38 mouse cellular contexts compared by ENCODE assay signal in genomic region chr6:38164705-38165104, GRCm38 (mm10). TPM values are rescaled to one million over a fixed set of nuclear protein-coding genes. Genes with fewer than 3 reads are reported as not detected.
DNase-seq lines count a peak whose midpoint lies in the region; ATAC-seq and TF ChIP-seq lines count a peak whose summit lies in the region.
"Had no signal": no experiment of that assay in that cellular context is flagged by ENCODE, and none has a peak within 500 bp of the region (broad histone marks: within the 10 kb centered on the region; RNA-seq: fewer than 3 reads in every experiment).

No protein-coding gene starts in this region.

- H3K9me3 ChIP-seq in limb, embryonic 11.5 days (ENCODE audit: control insufficient read depth, low read length), result no peaks in the 10 kb centered on the region
- H3K9me3 ChIP-seq: forebrain, embryonic 13.5 days; G1E; heart, embryonic 12.5 days; hindbrain, embryonic 13.5 days; kidney, embryonic 15.5 days; lung, embryonic 15.5 days; neural tube, embryonic 12.5 days had no signal

- no peak overlapping the region; the same call in 1 of the 2 replicates for H3K27ac ChIP-seq in limb, embryonic 11.5 days (replicated peaks; ENCODE audit: low read depth, low read length)
- H3K27ac ChIP-seq: forebrain, embryonic 13.5 days; lung, embryonic 15.5 days; neural tube, embryonic 12.5 days; stomach, postnatal 0 days had no signal

- H3K4me3 ChIP-seq in limb, embryonic 11.5 days (ENCODE audit: low read depth, low read length), result no peak overlapping the region
- no peak overlapping the region for H3K4me3 ChIP-seq in myocyte
- H3K4me3 ChIP-seq: erythroblast, embryonic 14.5 days; forebrain, embryonic 13.5 days; heart, embryonic 12.5 days; hindbrain, embryonic 13.5 days; kidney, embryonic 15.5 days; lung, embryonic 15.5 days; neural tube, embryonic 12.5 days had no signal

- H3K36me3 ChIP-seq in limb, embryonic 11.5 days (ENCODE audit: control insufficient read depth, insufficient read depth, low read length), result peaks cover 7% of the 10 kb centered on the region; the same call in 1 of the 2 replicates
- H3K36me3 ChIP-seq in myocyte (ENCODE audit: control insufficient read depth, insufficient read depth), result no peaks in the 10 kb centered on the region
- H3K36me3 ChIP-seq: G1E had no signal

- H3K4me2 ChIP-seq in limb, embryonic 11.5 days (ENCODE audit: low read depth, severe bottlenecking), result no peak overlapping the region
- no peak overlapping the region for H3K4me2 ChIP-seq in myocyte (ENCODE audit: low read depth)
- H3K4me2 ChIP-seq: forebrain, embryonic 13.5 days; heart, embryonic 12.5 days; hindbrain, embryonic 13.5 days; kidney, embryonic 15.5 days; liver, embryonic 11.5 days; lung, embryonic 15.5 days; midbrain, embryonic 11.5 days; neural tube, embryonic 12.5 days had no signal

- TF ChIP-seq POLR2A in myocyte (IDR thresholded peaks at IDR 0.05; ENCODE audit: insufficient read length, low read depth), result no peak

- no peaks in the 10 kb centered on the region for H3K27me3 ChIP-seq in limb, embryonic 11.5 days (ENCODE audit: control insufficient read depth, insufficient read depth, low read length)
- H3K27me3 ChIP-seq in myocyte (ENCODE audit: control insufficient read depth, insufficient read depth, insufficient read length), result no peaks in the 10 kb centered on the region
- H3K27me3 ChIP-seq: forebrain, embryonic 13.5 days; heart, embryonic 12.5 days; hindbrain, embryonic 13.5 days; kidney, embryonic 15.5 days; lung, embryonic 15.5 days; neural tube, embryonic 12.5 days; Patski had no signal

- peaks cover 19% of the 10 kb centered on the region for H3K4me1 ChIP-seq in limb, embryonic 11.5 days (ENCODE audit: control insufficient read depth, insufficient read depth, low read length)
- H3K4me1 ChIP-seq: heart, embryonic 12.5 days had no signal

- H3K79me2 ChIP-seq in myocyte (ENCODE audit: control insufficient read depth, insufficient read depth), result no peaks in the 10 kb centered on the region

- ATAC-seq in frontal cortex, adult (ENCODE audit: low TSS enrichment), result peak; percentile 62
- ATAC-seq in limb, embryonic 11.5 days (ENCODE audit: insufficient number of reproducible peaks, low FRiP score, low TSS enrichment, low read depth), result 0 out of 2 replicates have a peak, but pooled peaks have one; percentile 11
- ATAC-seq: forebrain, embryonic 13.5 days; intestine, postnatal 0 days; midbrain, embryonic 16.5 days; Patski had no signal

- H3ac ChIP-seq in myocyte (ENCODE audit: control insufficient read depth, insufficient read length), result no peak overlapping the region

- 81% methylated on average over 6 of the region's 6 CpGs for WGBS in limb, embryonic 11.5 days

- DNase-seq in frontal cortex, postnatal 25 days (ENCODE audit: low spot score in 2 of 2), result no peak
- peak; percentile 40 to 43 for DNase-seq in right cerebral cortex, adult 2 months (ENCODE audit: low spot score in 2 of 2)
- DNase-seq in right cerebral cortex, adult 18-20 months, result no peak
- DNase-seq in limb, embryonic 11.5 days (ENCODE audit: low spot score), result no peak
- DNase-seq in thymus, postnatal 10 days (ENCODE audit: low spot score in 2 of 2), result no peak
- DNase-seq in heart, adult 8-10 months (ENCODE audit: low spot score), result no peak
- DNase-seq: adrenal gland, postnatal 10 days; cerebellum, adult 11 months; cerebellum, adult 9-10 months; cerebellum, postnatal 36 days; gastrocnemius, postnatal 36 days; heart, adult 18-20 months; heart, postnatal 4 days had no signal

- no peak overlapping the region for H3K9ac ChIP-seq in limb, embryonic 11.5 days (ENCODE audit: low read length)
- H3K9ac ChIP-seq: forebrain, embryonic 13.5 days; heart, embryonic 12.5 days; kidney, embryonic 15.5 days; lung, embryonic 15.5 days; neural tube, embryonic 12.5 days had no signal

TF ChIP-seq in myocyte, 11 proteins besides CTCF, POLR2A, EP300 and RAD21:
- TF ChIP-seq MAX (IDR thresholded peaks at IDR 0.05; ENCODE audit: low read depth), result no peak
- no peak for TF ChIP-seq TCF3 (IDR thresholded peaks at IDR 0.05; ENCODE audit: insufficient read length, low read depth)
- no peak for TF ChIP-seq E2F4 (IDR thresholded peaks at IDR 0.05; ENCODE audit: insufficient read depth)
- TF ChIP-seq MYOD1 (IDR thresholded peaks at IDR 0.05; ENCODE audit: control insufficient read depth in 1 of 3, insufficient read length in 2 of 3, low read depth in 2 of 3), result peak in 2 of 3 experiments; percentile 24 to 76
- TF ChIP-seq POLR2AphosphoS2 (IDR thresholded peaks at IDR 0.05; ENCODE audit: insufficient read length, low read depth), result no peak
- TF ChIP-seq CEBPB (IDR thresholded peaks at IDR 0.05; ENCODE audit: insufficient read depth, poor library complexity, severe bottlenecking), result no peak
- TF ChIP-seq REST (IDR thresholded peaks at IDR 0.05; ENCODE audit: insufficient read depth, insufficient read length), result no peak
- TF ChIP-seq SRF (IDR thresholded peaks at IDR 0.05; ENCODE audit: control insufficient read depth, insufficient read length, low read depth), result no peak
- TF ChIP-seq USF1 (IDR thresholded peaks at IDR 0.05; ENCODE audit: low read depth), result no peak
- peak in 1 of 3 experiments; percentile 64 for TF ChIP-seq MYOG (IDR thresholded peaks at IDR 0.05; ENCODE audit: control insufficient read depth in 1 of 3, insufficient read depth in 1 of 3, insufficient read length in 2 of 3, low read depth in 2 of 3)
- no peak for TF ChIP-seq TCF12 (IDR thresholded peaks at IDR 0.05; ENCODE audit: insufficient read depth, poor library complexity, severe bottlenecking)

RNA-seq across cellular contexts. Expression of gene Atp6v0a4, which starts 40.3 kb away (rescaled TPM):
- not detected in 2 replicates for polyA plus RNA-seq in limb, embryonic 11.5 days (2014; fragmentation: Nextera tagmentation; extraction: Ambion mirVana)
- 0.01 TPM for polyA plus RNA-seq in myocyte (2012; fragmentation: generic; extraction: Trizol)
- total RNA-seq in heart, adult 8-10 months (2022), result 1 to 10 TPM; 2.0 to 3.9 (median 2.2) TPM
- total RNA-seq: G1E; megakaryocyte progenitor cell, adult 5-6 weeks had no signal
- polyA plus RNA-seq: erythroblast, embryonic 14.5 days; G1E; midbrain, embryonic 11.5 days had no signal

RNA-seq across cellular contexts. Expression of gene Tmem213, which starts 55.6 kb away (rescaled TPM):
- not detected in 2 replicates for polyA plus RNA-seq in limb, embryonic 11.5 days (2014; fragmentation: Nextera tagmentation; extraction: Ambion mirVana)
- polyA plus RNA-seq in myocyte (2012; fragmentation: generic; extraction: Trizol), result not detected
- not detected for total RNA-seq in heart, adult 8-10 months (2022)
- total RNA-seq: adrenal gland, postnatal 10 days; G1E; gastrocnemius, adult 18-20 months; gastrocnemius, postnatal 36 days; heart, adult 18-20 months; heart, postnatal 4 days; layer of hippocampus, adult 8-10 months; layer of hippocampus, postnatal 25 days; left cerebral cortex, postnatal 10 days; megakaryocyte progenitor cell, adult 5-6 weeks had no signal
- polyA plus RNA-seq: erythroblast, embryonic 14.5 days; forebrain, embryonic 13.5 days; G1E; heart, embryonic 12.5 days; heart, postnatal 0 days; hindbrain, embryonic 13.5 days; intestine, postnatal 0 days; liver, embryonic 11.5 days; liver, embryonic 16.5 days; midbrain, embryonic 11.5 days; midbrain, embryonic 16.5 days; neural tube, embryonic 12.5 days; Patski; spleen, adult 2 months; urinary bladder, adult 2 months had no signal

Comparison
In these comparisons a context has a peak if more than half of its experiments do, and no peak if none do; other contexts are left out.
1. DNase-seq: peak in right cerebral cortex, adult 2 months (2 of 2); none in frontal cortex, postnatal 25 days (0 of 2), right cerebral cortex, adult 18-20 months (single experiment), limb, embryonic 11.5 days (single experiment), thymus, postnatal 10 days (0 of 2) and heart, adult 8-10 months (single experiment).